Mouse (Mus musculus) bone marrow, adult 2 months (tissue): Measurements from ENCODE around the gene Ice2. TPM values are rescaled to one million over a fixed set of nuclear protein-coding genes. Genes with fewer than 3 reads are reported as not detected.

ENCODE experiments used
- H3K27ac ChIP-seq: fragments of 200-500 bp; 2 replicates; pipeline ENCODE4 v1.5.1; 2012; ENCODE audit warnings: low read depth, mild to moderate bottlenecking, control low read depth, inconsistent platforms, low read length; ENCODE audit not compliant: control insufficient read depth, poor library complexity, insufficient read depth
- H3K4me1 ChIP-seq: fragments of 200-500 bp; 2 replicates; pipeline ENCODE4 v1.6.1; 2011; ENCODE audit warnings: low read length; ENCODE audit not compliant: control insufficient read depth, insufficient read depth
- H3K4me3 ChIP-seq: fragments of 200-500 bp; replicated peaks from 2 replicates; pipeline ENCODE3; 2011; ENCODE audit warnings: mild to moderate bottlenecking, low read depth, low read length, control low read depth; ENCODE audit not compliant: control insufficient read depth
- CTCF ChIP-seq: fragments of 200-500 bp; IDR thresholded peaks from 2 replicates; pipeline ENCODE4 v1.5.1; 2011; ENCODE audit warnings: low read length, control low read depth; ENCODE audit not compliant: control insufficient read depth, insufficient read depth
- POLR2A ChIP-seq: fragments of 200-500 bp; IDR thresholded peaks from 2 replicates; pipeline ENCODE4 v1.6.1; 2011; ENCODE audit warnings: low read depth, mild to moderate bottlenecking, control low read depth, low read length, borderline replicate concordance; ENCODE audit not compliant: control insufficient read depth
- WGBS: fragments of 180-500 bp; shearing (Covaris S2); methylation state at CpG from one replicate; pipeline ENCODE4 v1.1.7; 2018; 5-methylcytosine and 5-hydroxymethylcytosine counted together
- polyA plus RNA-seq: library from polyadenylated mRNA; stranded (reverse); fragments of >200 nt; gene quantifications from 2 replicates; pipeline ENCODE4 v1.2.4, GENCODE M21; 2011; ENCODE audit warnings: low replicate concordance; ENCODE audit not compliant: missing spikeins, insufficient read depth, insufficient read length

Ice2 gene
- polyA plus RNA-seq, 1 experiment, result 4.9 TPM

- no peak overlapping the region for H3K27ac ChIP-seq
- H3K4me3 ChIP-seq, result no peak overlapping the region
- WGBS, result 92% methylated on average over 17 of the region's 17 CpGs
- H3K4me1 ChIP-seq, result no peaks in the 10 kb centered on the region
- TF ChIP-seq POLR2A (no peak), CTCF (no peak)
These were observed 13.2 kb upstream of the Ice2 start for GRCm38 (mm10) chr9:69384475-69384874.

- 73% methylated on average over 1 of the region's 1 CpGs for WGBS
- Histone ChIP-seq H3K4me1 (no peaks in the 10 kb centered on the region), H3K27ac (no peak overlapping the region), H3K4me3 (no peak overlapping the region)
- TF ChIP-seq POLR2A (no peak), CTCF (no peak)
These were observed 12.8 kb upstream of the Ice2 start for GRCm38 (mm10) chr9:69384905-69385304.

GRCm38 (mm10) chr9:69387296-69387695 is 10.4 kb upstream of the Ice2 start:
- Histone ChIP-seq H3K4me1 (no peaks in the 10 kb centered on the region), H3K4me3 (no peak overlapping the region), H3K27ac (no peak overlapping the region)
- WGBS, result 80% methylated on average over 4 of the region's 4 CpGs
- TF ChIP-seq CTCF (no peak), POLR2A (no peak)

GRCm38 (mm10) chr9:69390631-69391030 is 7.1 kb upstream of the Ice2 start:
- no peak overlapping the region for H3K27ac ChIP-seq
- no peak overlapping the region for H3K4me3 ChIP-seq
- WGBS, result 72% methylated on average over 4 of the region's 4 CpGs
- no peaks in the 10 kb centered on the region; the same call in 1 of the 2 replicates for H3K4me1 ChIP-seq
- TF ChIP-seq CTCF, result no peak
- no peak for TF ChIP-seq POLR2A

- no peak overlapping the region for H3K4me3 ChIP-seq
- no peak overlapping the region for H3K27ac ChIP-seq
- H3K4me1 ChIP-seq, result no peaks in the 10 kb centered on the region; the same call in 1 of the 2 replicates
- 68% methylated on average over 5 of the region's 5 CpGs for WGBS
- TF ChIP-seq CTCF (no peak), POLR2A (no peak)
These were observed 3.5 kb upstream of the Ice2 start for GRCm38 (mm10) chr9:69394234-69394633.

GRCm38 (mm10) chr9:69397432-69397759 is 310 bp upstream of the Ice2 start:
- H3K4me1 ChIP-seq, result no peaks in the 10 kb centered on the region; the same call in 1 of the 2 replicates
- TF ChIP-seq POLR2A (no peak), CTCF (no peak)
- no peak overlapping the region for H3K27ac ChIP-seq
- 52% methylated on average over 2 of the region's 2 CpGs for WGBS
- peak overlapping the region; percentile 85 for H3K4me3 ChIP-seq

GRCm38 (mm10) chr9:69398453-69398850 is 746 bp downstream of the Ice2 start:
- 6% methylated on average over 10 of the region's 10 CpGs for WGBS
- no peak for TF ChIP-seq POLR2A
- TF ChIP-seq CTCF, result no peak
- Histone ChIP-seq H3K4me1 (no peaks in the 10 kb centered on the region; the same call in 1 of the 2 replicates), H3K27ac (no peak overlapping the region; the same call in 1 of the 2 replicates), H3K4me3 (peak overlapping the region; percentile 85)

- 82% methylated on average over 6 of the region's 6 CpGs for WGBS
- no peak for TF ChIP-seq POLR2A
- TF ChIP-seq CTCF, result no peak
- Histone ChIP-seq H3K4me3 (no peak overlapping the region), H3K4me1 (no peaks in the 10 kb centered on the region), H3K27ac (no peak overlapping the region)
These were observed 7.0 kb downstream of the Ice2 start for GRCm38 (mm10) chr9:69404671-69405070.

- Histone ChIP-seq H3K4me1 (no peaks in the 10 kb centered on the region), H3K4me3 (no peak overlapping the region), H3K27ac (no peak overlapping the region)
- TF ChIP-seq CTCF, result no peak
- TF ChIP-seq POLR2A, result no peak
- WGBS, result 84% methylated on average over 1 of the region's 1 CpGs
These were observed 21.8 kb downstream of the Ice2 start for GRCm38 (mm10) chr9:69419476-69419875.
